Mouse (Mus musculus): ENCODE measurements around the gene Camk2n2. TPM values are rescaled to one million over a fixed set of nuclear protein-coding genes. Genes with fewer than 3 reads are reported as not detected.

Gene Camk2n2
- polyA plus RNA-seq, 1 experiment from 2014 or later, result 0.37 TPM

MicroRNA genes within 50 kb of the gene (microRNA counts, 519-probe panel; counts per million panel counts)
- 3,469 counts per million, percentile 69 among the panel's probes with 10 or more counts for microRNA mmu-miR-1224

Small RNA genes lying within 50 kb of the gene (microRNA-seq; reads per million reads assigned to microRNA genes)
- 1.0 reads per million for gene Mir1224

Other genes with a start within 250 kb of the Camk2n2 start
- gene Abcc5, start 194.9 kb downstream of the Camk2n2 start, polyA plus RNA-seq (2015; fragmentation: Nextera tagmentation; extraction: Ambion mirVana), result 54.9 and 57.0 TPM in 2 replicates
- 78.8 and 81.5 TPM in 2 replicates for gene Eif2b5, start 122.5 kb downstream of the Camk2n2 start, polyA plus RNA-seq (2015; fragmentation: Nextera tagmentation; extraction: Ambion mirVana)
- 19.7 and 20.5 TPM in 2 replicates for gene Dvl3, start 104.3 kb downstream of the Camk2n2 start, polyA plus RNA-seq (2015; fragmentation: Nextera tagmentation; extraction: Ambion mirVana)
- gene Ap2m1, start 85.8 kb downstream of the Camk2n2 start, polyA plus RNA-seq (2015; fragmentation: Nextera tagmentation; extraction: Ambion mirVana), result 434 and 465 TPM in 2 replicates
- 42.5 and 44.0 TPM in 2 replicates for gene Abcf3, start 72.7 kb downstream of the Camk2n2 start, polyA plus RNA-seq (2015; fragmentation: Nextera tagmentation; extraction: Ambion mirVana)
- 0.19 and 0.25 TPM in 2 replicates for gene Vwa5b2, start 31.8 kb downstream of the Camk2n2 start, polyA plus RNA-seq (2015; fragmentation: Nextera tagmentation; extraction: Ambion mirVana)
- gene Eef1akmt4, start 9.7 kb downstream of the Camk2n2 start, polyA plus RNA-seq (2015; fragmentation: Nextera tagmentation; extraction: Ambion mirVana), result 20.6 and 21.1 TPM in 2 replicates
- not detected in 2 replicates for gene Gm49333, start 9.7 kb downstream of the Camk2n2 start, polyA plus RNA-seq (2015; fragmentation: Nextera tagmentation; extraction: Ambion mirVana)
- 33.3 and 35.3 TPM in 2 replicates for gene Alg3, start 9.6 kb downstream of the Camk2n2 start, polyA plus RNA-seq (2015; fragmentation: Nextera tagmentation; extraction: Ambion mirVana)
- 0.92 and 1.2 TPM in 2 replicates for gene Ece2, start 8.5 kb upstream of the Camk2n2 start, polyA plus RNA-seq (2015; fragmentation: Nextera tagmentation; extraction: Ambion mirVana)
- 245 TPM in 2 replicates for gene Psmd2, start 30.4 kb upstream of the Camk2n2 start, polyA plus RNA-seq (2015; fragmentation: Nextera tagmentation; extraction: Ambion mirVana)
- 129 TPM in 2 replicates for gene Eif4g1, start 47.0 kb upstream of the Camk2n2 start, polyA plus RNA-seq (2015; fragmentation: Nextera tagmentation; extraction: Ambion mirVana)
- 5.1 and 6.0 TPM in 2 replicates for gene Fam131a, start 72.0 kb upstream of the Camk2n2 start, polyA plus RNA-seq (2015; fragmentation: Nextera tagmentation; extraction: Ambion mirVana)
- gene Polr2h, start 96.4 kb upstream of the Camk2n2 start, polyA plus RNA-seq (2015; fragmentation: Nextera tagmentation; extraction: Ambion mirVana), result 52.6 and 56.2 TPM in 2 replicates
- gene Clcn2, start 96.5 kb upstream of the Camk2n2 start, polyA plus RNA-seq (2015; fragmentation: Nextera tagmentation; extraction: Ambion mirVana), result 3.9 and 4.3 TPM in 2 replicates
- gene Chrd, start 111.8 kb upstream of the Camk2n2 start, polyA plus RNA-seq (2015; fragmentation: Nextera tagmentation; extraction: Ambion mirVana), result 0.39 and 0.83 TPM in 2 replicates
- gene Thpo, start 113.2 kb upstream of the Camk2n2 start, polyA plus RNA-seq (2015; fragmentation: Nextera tagmentation; extraction: Ambion mirVana), result 0.11 and 0.25 TPM in 2 replicates